Mouse (Mus musculus) right cerebral cortex, postnatal 25 days (tissue): ENCODE measurements around the gene Olfr975.
"Not testable (repeated sequence)": the region's sequence is repeated elsewhere in the genome, so short reads cannot be mapped to it uniquely, and the experiment has no call there.

Experiments
- DNase-seq: peaks from one replicate; pipeline ENCODE4 v3.0.0; 2022

Olfr975 gene

DNA sequence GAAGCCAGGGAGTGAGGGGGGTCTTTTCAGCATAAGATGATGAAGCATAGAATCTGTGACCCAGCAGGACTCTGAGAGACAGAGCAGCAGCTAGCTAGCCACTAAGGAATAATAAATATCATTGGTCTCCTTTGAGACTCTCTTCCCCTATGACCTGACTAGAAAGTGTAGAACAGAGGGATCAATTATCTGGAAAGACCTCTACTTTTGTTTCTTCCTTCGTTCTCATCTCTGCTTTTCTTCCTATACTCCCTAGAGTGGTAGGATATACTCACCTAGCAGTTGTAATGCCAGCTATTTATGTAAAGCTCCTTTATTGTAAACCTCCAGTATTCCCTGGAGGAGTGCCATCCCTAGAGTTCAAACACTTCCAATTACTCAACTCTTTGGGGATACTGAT lies at the start of gene Olfr975:
TSS of gene Olfr975 (minus strand) at position 101 of the 400 bp plus-strand sequence.
- no peak for DNase-seq

DNA sequence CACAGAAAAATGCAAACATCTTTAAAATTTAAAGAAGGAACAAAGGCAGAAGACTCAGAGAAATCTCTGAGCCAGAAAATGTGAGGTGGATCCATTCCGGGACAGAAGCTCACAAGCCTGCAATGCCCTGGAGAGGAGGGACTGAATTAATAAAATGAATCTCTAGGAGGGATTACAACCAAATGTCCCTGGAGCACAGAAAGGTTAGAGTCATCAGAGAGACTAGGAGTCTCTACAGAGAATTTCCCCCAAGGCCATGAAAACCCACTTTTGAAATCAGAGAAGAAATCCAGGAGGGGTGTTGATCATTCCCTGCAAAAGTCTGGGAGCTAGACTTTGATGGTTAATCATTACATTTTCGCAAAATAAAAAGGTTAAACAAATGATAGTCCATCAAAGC lies 40.0 kb upstream of the Olfr975 start, which contains the start of gene Olfr978:
TSS of gene Olfr978 (plus strand) at position 301 of the 400 bp plus-strand sequence.
- no peak for DNase-seq

DNA sequence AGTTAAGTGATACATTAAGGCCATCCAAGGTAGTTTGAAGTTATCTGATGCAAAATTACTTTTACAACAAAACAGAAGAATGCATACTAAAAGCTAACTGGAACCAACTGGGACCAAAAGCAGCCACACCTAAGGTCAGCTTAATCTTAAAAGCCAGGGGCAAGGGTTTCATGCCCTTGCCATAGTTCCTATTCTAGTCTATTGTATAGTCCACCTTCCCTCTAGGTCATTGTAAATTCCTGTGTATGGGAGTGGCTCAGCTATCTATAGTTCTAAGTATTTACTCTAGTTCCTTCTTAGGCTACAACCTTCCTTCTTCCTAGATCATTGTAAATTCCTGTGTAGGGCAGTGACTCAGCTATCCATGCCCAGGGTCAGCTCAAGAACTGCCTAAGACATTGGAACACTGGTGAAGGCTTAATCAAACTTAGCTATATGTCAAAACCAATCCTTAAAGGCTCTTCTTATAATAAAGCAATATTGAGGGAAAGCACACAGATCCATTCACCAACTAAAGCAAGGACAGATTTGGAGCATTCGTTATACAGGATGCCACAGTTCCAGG lies 24.8 kb upstream of the Olfr975 start:
- not testable (repeated sequence) for DNase-seq

DNA sequence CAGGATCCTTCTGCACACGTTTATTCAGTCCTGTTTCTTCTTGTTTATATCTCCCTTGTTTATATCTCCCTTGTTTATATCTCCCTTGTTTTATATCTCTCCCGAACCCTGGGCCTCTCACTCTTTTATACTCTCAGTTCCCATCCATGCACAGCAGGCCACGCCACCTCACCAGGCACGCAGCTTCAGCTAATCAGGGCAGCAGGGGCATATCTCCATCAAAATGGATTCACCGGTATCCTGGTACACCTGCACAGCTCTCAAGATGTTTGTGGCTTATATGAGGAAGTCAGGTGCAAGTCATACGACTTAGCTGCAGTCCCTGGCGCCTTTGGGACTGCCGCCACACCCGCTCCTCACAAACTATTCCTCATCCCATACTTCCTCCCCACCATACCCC lies 9.2 kb upstream of the Olfr975 start, which contains the start of gene Olfr976:
TSS of gene Olfr976 (minus strand) at position 101 of the 400 bp plus-strand sequence.
- DNase-seq: not testable (repeated sequence)

DNA sequence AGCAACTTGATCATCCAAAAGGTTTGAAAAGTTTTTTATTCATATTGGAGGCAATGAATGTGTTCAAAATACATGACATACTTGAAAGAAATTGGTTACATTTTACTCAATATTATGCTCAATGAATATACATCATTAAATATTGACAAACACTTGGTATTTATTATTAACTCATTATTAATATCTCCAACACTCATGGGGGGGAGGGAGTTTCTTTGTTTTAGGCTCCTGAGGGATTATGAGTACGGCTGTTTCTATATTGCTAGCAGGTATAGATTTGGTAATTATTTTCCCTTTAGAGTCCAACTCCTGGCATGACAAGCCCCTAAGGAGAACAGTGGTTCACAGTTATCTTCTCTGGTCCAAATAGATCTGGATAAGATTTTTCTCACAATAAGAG lies 14.6 kb downstream of the Olfr975 start, which contains the start of gene Olfr974:
TSS of gene Olfr974 (plus strand) at position 301 of the 400 bp plus-strand sequence.
- DNase-seq: no peak

DNA sequence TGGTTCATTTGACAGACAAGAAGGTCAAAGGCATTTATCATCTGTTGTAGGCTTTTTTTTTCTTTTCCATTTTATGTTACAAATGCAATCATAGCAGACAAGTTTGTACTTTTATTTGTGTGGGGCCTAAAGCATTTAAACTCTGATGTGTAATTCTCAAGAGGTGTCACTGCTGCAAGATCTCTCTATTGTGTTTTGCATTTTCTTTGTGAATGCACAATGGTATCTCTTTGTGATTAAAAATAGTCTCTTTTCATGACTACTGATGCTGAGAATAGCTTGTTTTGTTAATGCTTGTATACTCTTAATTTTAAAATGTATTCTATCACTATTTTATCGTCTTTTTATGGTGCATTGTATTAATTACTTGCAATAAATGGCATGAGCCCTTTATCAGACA lies 23.0 kb downstream of the Olfr975 start:
- not testable (repeated sequence) for DNase-seq

DNA sequence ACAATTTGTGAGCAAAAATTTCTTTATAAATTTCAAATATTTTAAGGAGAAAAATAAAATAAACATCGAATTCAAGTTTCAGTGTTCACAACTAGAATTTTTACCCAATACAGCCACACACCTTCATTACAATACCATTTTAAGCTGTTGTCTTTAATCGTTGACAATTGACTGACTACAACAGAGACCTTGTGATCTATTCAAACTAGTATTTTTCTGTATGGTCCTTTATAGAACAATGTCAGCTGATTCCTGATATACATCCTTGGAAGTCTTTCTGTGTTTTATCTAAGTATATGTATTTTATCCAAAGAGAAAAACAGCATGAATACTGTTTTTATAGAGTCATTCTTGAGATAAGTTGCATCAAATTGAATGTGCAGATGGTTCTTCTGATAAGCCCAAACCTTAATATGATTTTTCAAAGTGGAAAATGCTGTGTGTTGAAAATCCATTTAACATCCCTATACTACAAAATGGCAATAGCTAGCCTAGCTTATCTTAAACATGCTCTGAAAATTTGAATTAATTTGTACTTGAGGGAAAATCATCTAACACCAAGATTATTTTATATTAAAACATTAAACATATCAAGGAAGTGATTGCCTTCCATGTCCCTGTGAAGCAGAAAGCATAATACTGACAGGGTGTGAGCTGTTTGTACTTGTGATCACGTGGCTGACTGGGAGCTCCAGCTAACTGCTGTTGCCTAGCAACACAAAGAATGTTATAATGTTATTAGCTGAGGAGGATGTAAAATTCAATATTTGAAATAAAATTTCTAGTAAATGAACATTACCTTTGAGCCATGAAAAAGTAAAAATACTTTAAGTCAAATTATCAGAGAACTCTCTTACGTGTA lies 23.6 kb downstream of the Olfr975 start:
- not testable (repeated sequence) for DNase-seq

DNA sequence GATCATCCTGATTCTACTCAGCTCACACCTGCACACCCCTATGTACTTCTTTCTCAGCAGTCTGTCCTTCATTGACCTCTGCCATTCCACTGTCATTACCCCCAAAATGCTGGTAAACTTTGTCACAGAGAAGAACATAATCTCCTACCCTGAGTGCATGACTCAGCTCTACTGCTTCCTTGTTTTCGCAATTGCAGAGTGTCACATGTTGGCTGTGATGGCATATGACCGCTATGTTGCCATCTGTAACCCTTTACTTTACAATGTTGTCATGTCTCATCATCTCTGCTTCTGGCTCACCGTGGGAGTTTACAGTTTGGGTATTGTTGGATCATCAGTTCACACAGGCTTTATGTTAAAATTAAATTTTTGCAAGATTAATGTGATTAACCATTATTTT lies 41.9 kb downstream of the Olfr975 start:
- DNase-seq: no peak

DNA sequence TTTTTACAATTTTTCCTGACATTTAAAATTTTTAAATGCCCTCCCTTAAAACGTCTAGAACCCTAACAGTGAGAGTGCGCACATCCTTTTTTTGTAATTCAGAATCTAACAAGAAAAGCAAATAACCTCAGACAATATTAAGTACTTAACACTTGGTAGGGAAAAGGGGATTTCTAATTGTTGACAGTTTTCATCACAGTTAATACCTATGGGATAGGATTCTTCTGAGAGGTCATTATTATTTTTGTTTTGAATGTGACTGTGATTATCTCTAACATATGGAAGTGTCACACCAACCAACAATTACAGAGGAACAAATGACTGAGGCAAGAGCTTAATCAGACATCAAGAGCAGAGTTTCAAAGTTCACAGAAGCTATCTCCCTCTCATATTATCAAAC lies 44.8 kb downstream of the Olfr975 start, which contains the start of gene Olfr229:
TSS of gene Olfr229 (plus strand) at position 301 of the 400 bp plus-strand sequence.
- DNase-seq: no peak

DNA sequence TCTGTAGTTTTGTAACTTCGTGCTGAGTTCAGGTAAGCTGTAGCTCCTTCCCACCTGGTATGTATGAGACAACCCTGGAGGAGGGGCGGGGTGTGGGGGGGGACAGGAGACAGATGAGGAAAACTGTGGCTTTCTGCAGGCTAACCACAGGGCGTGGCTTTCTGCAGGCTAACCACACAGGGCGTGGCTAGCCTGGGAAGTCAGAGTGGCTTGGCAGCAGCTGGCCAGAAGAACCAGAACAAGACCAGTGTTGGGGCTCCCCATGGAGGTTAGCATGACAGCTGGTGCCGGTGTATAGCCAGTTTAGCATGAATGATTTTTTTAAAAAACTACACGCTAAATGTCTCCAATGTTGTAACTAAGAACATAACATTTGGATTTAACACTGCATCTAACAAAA lies 46.7 kb downstream of the Olfr975 start:
- DNase-seq: no peak
